Mouse (Mus musculus) heart, postnatal 0 days (tissue): ENCODE measurements around the gene 4930402F06Rik. TPM values are rescaled to one million over a fixed set of nuclear protein-coding genes. Genes with fewer than 3 reads are reported as not detected.

Experiments
- ATAC-seq: fragments of 200-750 bp; cut with Nextera tagmentation; 2 replicates; pipeline ENCODE4 v1.8.0; 2017; ENCODE audit warnings: low read depth, moderate number of reproducible peaks, moderate library complexity; ENCODE audit not compliant: insufficient read depth
- DNase-seq: peaks from one replicate; pipeline ENCODE4 v3.0.0-alpha.2; 2016; ENCODE audit warnings: low spot score
- H3K27ac ChIP-seq: fragments of 300-500 bp; sonication (generic); 2 replicates; pipeline ENCODE4 v1.5.1; 2014; ENCODE audit warnings: low read depth, mild to moderate bottlenecking
- H3K27me3 ChIP-seq: fragments of 300-500 bp; sonication (generic); 2 replicates; pipeline ENCODE4 v1.6.1; 2014; ENCODE audit warnings: low read length, mixed read lengths; ENCODE audit not compliant: control insufficient read depth, insufficient read depth
- H3K36me3 ChIP-seq: fragments of 300-500 bp; sonication (generic); replicated peaks from 2 replicates; pipeline ENCODE4 v1.6.1; 2014; ENCODE audit warnings: low read length, mixed read lengths; ENCODE audit not compliant: control insufficient read depth, insufficient read depth
- H3K4me1 ChIP-seq: fragments of 300-500 bp; sonication (generic); 2 replicates; pipeline ENCODE4 v1.6.1; 2014; ENCODE audit warnings: antibody characterized with exemption; ENCODE audit not compliant: control insufficient read depth, insufficient read depth
- H3K4me2 ChIP-seq: fragments of 300-500 bp; sonication (generic); 2 replicates; pipeline ENCODE4 v1.6.1; 2014; ENCODE audit warnings: low read depth, mild to moderate bottlenecking, low read length, moderate library complexity
- H3K4me3 ChIP-seq: fragments of 300-500 bp; sonication (generic); 2 replicates; pipeline ENCODE4 v1.5.1; 2014; ENCODE audit warnings: low read depth, low read length
- H3K9ac ChIP-seq: fragments of 300-500 bp; sonication (generic); replicated peaks from 2 replicates; pipeline ENCODE4 v1.6.1; 2014; ENCODE audit warnings: low read depth, low read length, mixed read lengths
- H3K9me3 ChIP-seq: fragments of 300-500 bp; sonication (generic); replicated peaks from 2 replicates; pipeline ENCODE4 v1.6.1; 2016; ENCODE audit warnings: low read length; ENCODE audit not compliant: control insufficient read depth
- CTCF ChIP-seq: IDR thresholded peaks from 2 replicates; pipeline ENCODE4 v1.5.1; 2016; ENCODE audit warnings: antibody characterized with exemption, control low read depth, low read depth
- EP300 ChIP-seq: IDR thresholded peaks from 2 replicates; pipeline ENCODE4 v1.6.1; 2016; ENCODE audit warnings: antibody characterized with exemption, low read depth
- WGBS: fragments of 180-500 bp; shearing (Covaris S2); extraction: QIAGEN DNeasy Blood & Tissue Kit; methylation state at CpG from one replicate; pipeline ENCODE4 v1.1.7; 2014; 5-methylcytosine and 5-hydroxymethylcytosine counted together
- polyA plus RNA-seq: library from polyadenylated mRNA; unstranded; fragments of >200 nt; fragmentation: Nextera tagmentation; extraction: Ambion mirVana; gene quantifications from 2 replicates; pipeline ENCODE4 v1.2.1, GENCODE M21; 2015
- total RNA-seq: library from RNA; depleted of rRNA; stranded (reverse); fragments of >200 nt; gene quantifications from 2 replicates; pipeline ENCODE4 v1.2.3, GENCODE M21; 2014; ENCODE audit warnings: low replicate concordance

Gene 4930402F06Rik
- total and polyA plus RNA-seq, 2 experiments from 2014 or later, result not detected

DNA sequence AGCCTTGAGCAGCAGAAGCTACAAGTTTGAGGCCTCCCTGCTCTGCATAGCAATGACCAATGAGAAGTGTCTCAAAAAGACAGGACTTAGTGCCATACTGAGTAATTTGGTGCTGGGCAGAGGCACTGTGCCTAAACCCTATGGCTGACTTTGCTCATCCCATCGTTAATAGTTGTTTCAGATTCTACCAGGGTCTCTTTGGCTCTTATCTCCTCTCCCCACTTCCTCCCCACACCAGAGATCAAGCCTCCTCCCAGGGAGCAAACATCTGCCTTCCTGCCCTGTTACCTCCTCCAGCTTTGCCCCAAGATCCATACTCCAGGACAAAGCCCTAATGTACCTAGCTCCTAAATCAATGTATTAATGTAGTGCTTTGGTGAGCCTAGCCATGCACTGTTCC is 20.3 kb upstream of the 4930402F06Rik start:
- no peak overlapping the region for H3K9ac ChIP-seq
- H3K9me3 ChIP-seq, result 0 out of 2 replicates have a peak, but pooled peaks cover 4% of the 10 kb centered on the region
- no peaks in the 10 kb centered on the region for H3K27me3 ChIP-seq
- H3K27ac ChIP-seq, result no peak overlapping the region
- ATAC-seq (no peak), DNase-seq (no peak)
- no peak overlapping the region for H3K4me2 ChIP-seq
- 19% methylated on average over 1 of the region's 1 CpGs for WGBS
- no peaks in the 10 kb centered on the region for H3K4me1 ChIP-seq
- peaks cover 32% of the 10 kb centered on the region for H3K36me3 ChIP-seq
- H3K4me3 ChIP-seq, result no peak overlapping the region
- no peak for TF ChIP-seq EP300
- no peak for TF ChIP-seq CTCF

DNA sequence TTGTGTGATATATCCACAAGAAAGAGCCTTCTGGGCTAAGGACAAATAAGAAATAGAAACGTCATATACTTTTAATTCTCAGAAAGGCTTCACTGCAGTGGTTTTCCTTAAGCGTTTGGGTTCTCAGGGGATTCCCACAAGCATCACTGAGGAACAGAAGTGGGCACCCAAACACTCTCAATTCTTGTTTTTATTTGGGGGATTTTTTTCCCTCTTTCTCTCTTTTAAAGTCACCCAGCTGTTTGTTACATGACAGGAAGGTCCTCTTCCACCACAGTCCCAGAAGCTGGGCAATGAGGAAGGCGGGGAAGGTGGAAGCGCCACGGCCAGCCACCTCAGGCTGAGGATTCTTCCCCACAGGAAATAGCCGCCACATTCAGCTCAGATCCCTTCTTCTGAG is 19.5 kb upstream of the 4930402F06Rik start:
- no peak for ATAC-seq
- 76% methylated on average over 6 of the region's 6 CpGs for WGBS

DNA sequence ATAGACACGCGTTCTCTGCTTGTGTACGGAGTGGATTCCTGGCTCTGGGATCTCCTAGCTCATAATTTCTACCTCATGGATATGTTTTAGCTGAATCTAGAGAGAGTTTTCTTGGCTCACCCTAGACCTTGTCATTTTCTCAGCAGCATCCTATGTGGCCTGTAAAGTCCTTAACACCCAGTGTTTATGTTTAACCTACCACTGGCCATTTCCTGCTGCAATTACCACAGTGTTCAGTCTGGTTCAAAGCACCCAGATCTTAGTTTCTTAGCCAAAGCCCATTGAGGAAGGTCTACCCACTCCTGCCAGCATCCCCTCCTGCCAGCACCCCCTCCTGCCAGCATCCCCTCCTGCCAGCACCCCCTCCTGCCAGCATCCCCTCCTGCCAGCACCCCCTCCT is 15.8 kb upstream of the 4930402F06Rik start:
- H3K27ac ChIP-seq, result no peak overlapping the region
- WGBS, result 97% methylated on average over 3 of the region's 3 CpGs
- peaks cover 24% of the 10 kb centered on the region for H3K36me3 ChIP-seq
- no peak overlapping the region for H3K9ac ChIP-seq
- DNase-seq (no peak), ATAC-seq (no peak)
- no peaks in the 10 kb centered on the region for H3K9me3 ChIP-seq
- H3K27me3 ChIP-seq, result no peaks in the 10 kb centered on the region
- 0 out of 2 replicates have a peak, but pooled peaks cover 4% of the 10 kb centered on the region for H3K4me1 ChIP-seq
- no peak for TF ChIP-seq EP300
- no peak overlapping the region for H3K4me3 ChIP-seq
- no peak overlapping the region for H3K4me2 ChIP-seq

More for the DNA sequence above, 19.5 kb upstream of the 4930402F06Rik start:
- no peaks in the 10 kb centered on the region for H3K4me1 ChIP-seq
- no peak overlapping the region for H3K4me3 ChIP-seq
- H3K27me3 ChIP-seq, result no peaks in the 10 kb centered on the region
- H3K36me3 ChIP-seq, result peaks cover 35% of the 10 kb centered on the region
- no peak for TF ChIP-seq EP300
- TF ChIP-seq CTCF, result no peak
- H3K9me3 ChIP-seq, result 0 out of 2 replicates have a peak, but pooled peaks cover 4% of the 10 kb centered on the region
- no peak overlapping the region for H3K4me2 ChIP-seq
- DNase-seq, result no peak
- no peak overlapping the region for H3K9ac ChIP-seq
- H3K27ac ChIP-seq, result no peak overlapping the region

DNA sequence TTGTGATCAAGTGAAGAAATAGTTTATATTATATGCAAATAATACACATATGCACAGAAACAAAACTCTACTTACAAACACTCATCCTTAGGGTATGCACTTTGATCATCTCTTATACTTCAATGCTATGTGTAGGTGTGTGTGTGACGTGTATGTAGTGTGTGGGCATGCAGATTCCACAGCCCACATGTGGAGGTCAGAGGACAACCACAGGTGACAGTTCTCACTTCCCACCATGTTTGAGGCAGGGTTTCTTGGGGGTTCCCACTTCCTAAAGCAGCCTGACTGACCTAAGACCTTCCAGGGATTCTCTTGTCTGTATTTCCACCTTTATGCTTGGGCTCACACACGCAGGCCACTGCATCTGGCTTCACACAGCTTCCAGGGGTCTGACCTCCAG is 15.3 kb upstream of the 4930402F06Rik start:
- Histone ChIP-seq H3K27ac (no peak overlapping the region), H3K9me3 (no peaks in the 10 kb centered on the region), H3K36me3 (peaks cover 26% of the 10 kb centered on the region), H3K9ac (no peak overlapping the region), H3K4me1 (0 out of 2 replicates have a peak, but pooled peaks cover 4% of the 10 kb centered on the region), H3K4me2 (no peak overlapping the region), H3K27me3 (no peaks in the 10 kb centered on the region), H3K4me3 (no peak overlapping the region)
- TF ChIP-seq EP300 (no peak), CTCF (no peak)
- 61% methylated on average over 2 of the region's 2 CpGs for WGBS
- no peak for ATAC-seq
- no peak for DNase-seq

DNA sequence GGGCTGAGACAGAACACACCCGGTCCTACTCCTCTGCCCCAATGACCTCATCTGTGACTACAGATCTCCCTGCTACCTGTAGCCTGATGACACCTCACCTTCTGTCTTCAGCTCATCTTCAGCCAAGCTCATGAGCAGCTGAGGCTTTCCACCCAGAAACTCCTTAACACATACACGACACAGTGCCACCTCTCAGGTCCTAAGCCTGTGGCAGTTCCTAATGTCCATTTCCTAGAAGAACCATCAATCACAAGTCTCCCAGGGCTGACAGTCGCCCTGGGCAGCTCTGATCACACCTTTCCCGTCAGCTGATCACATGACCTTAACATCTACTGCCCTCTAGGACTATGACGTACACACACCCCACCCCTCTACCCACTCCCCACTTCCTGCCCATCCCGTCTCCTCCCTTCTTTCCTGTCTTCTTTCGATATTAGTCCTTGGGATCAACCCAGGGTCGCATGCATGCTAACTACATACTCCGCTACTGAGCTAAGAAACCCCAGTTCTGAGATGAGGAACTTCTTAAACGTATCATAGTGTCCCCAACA is 14.7 kb upstream of the 4930402F06Rik start:
- ATAC-seq, result no peak
- WGBS, result 55% methylated on average over 10 of the region's 10 CpGs
- no peak overlapping the region for H3K4me3 ChIP-seq
- H3K27ac ChIP-seq, result no peak overlapping the region
- no peak for DNase-seq
- TF ChIP-seq EP300 (no peak), CTCF (no peak)
- H3K36me3 ChIP-seq, result peaks cover 26% of the 10 kb centered on the region
- no peak overlapping the region for H3K9ac ChIP-seq
- H3K9me3 ChIP-seq, result no peaks in the 10 kb centered on the region
- no peaks in the 10 kb centered on the region for H3K27me3 ChIP-seq
- H3K4me1 ChIP-seq, result 0 out of 2 replicates have a peak, but pooled peaks cover 4% of the 10 kb centered on the region
- no peak overlapping the region for H3K4me2 ChIP-seq

DNA sequence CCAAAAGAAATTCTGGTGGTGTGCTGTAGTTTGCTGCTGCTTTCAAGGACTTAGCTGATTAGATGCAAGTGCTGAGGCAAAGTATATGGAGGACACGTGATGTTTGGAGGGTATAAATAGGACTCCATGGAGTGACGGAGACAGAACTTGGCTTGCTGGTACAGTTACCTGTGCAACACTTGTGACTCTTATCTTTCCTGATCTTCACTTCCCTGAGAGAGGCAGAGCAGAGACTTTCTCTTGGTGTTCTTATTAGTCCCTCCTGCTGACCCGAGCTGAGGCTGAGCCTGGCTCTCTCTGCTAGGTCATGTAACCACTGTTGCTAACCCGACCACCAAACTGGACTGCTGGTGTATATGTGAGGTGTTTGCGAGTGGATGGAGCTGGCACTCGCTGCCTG is 12.5 kb upstream of the 4930402F06Rik start:
- no peak for TF ChIP-seq EP300
- no peak for TF ChIP-seq CTCF
- Histone ChIP-seq H3K27ac (no peak overlapping the region), H3K36me3 (peaks cover 39% of the 10 kb centered on the region), H3K9me3 (no peaks in the 10 kb centered on the region), H3K9ac (no peak overlapping the region), H3K4me3 (no peak overlapping the region), H3K27me3 (no peaks in the 10 kb centered on the region), H3K4me1 (0 out of 2 replicates have a peak, but pooled peaks cover 4% of the 10 kb centered on the region), H3K4me2 (no peak overlapping the region)
- ATAC-seq, result no peak
- DNase-seq, result no peak
- WGBS, result 76% methylated on average over 6 of the region's 6 CpGs
